Mouse (Mus musculus) lung, postnatal 0 days (tissue): ENCODE measurements around the gene Acot6. TPM values are rescaled to one million over a fixed set of nuclear protein-coding genes. Genes with fewer than 3 reads are reported as not detected.
"Not testable (repeated sequence)": the region's sequence is repeated elsewhere in the genome, so short reads cannot be mapped to it uniquely, and the experiment has no call there.

Source experiments
- ATAC-seq: fragments of 200-750 bp; cut with Nextera tagmentation; 2 replicates; pipeline ENCODE4 v1.8.0; 2017; ENCODE audit warnings: moderate library complexity
- DNase-seq: peaks from one replicate; pipeline ENCODE4 v3.0.0-alpha.2; 2016; ENCODE audit warnings: low spot score
- H3K27ac ChIP-seq: fragments of 300-500 bp; sonication (generic); 2 replicates; pipeline ENCODE4 v1.5.1; 2014; ENCODE audit warnings: antibody characterized with exemption, mild to moderate bottlenecking, low read length, mixed read lengths
- H3K27me3 ChIP-seq: fragments of 300-500 bp; sonication (generic); replicated peaks from 2 replicates; pipeline ENCODE4 v1.6.1; 2014; ENCODE audit warnings: low read length, mixed read lengths; ENCODE audit not compliant: insufficient read depth
- H3K36me3 ChIP-seq: fragments of 300-500 bp; sonication (generic); 2 replicates; pipeline ENCODE4 v1.6.1; 2014; ENCODE audit warnings: low read length, mixed read lengths; ENCODE audit not compliant: insufficient read depth
- H3K4me1 ChIP-seq: fragments of 300-500 bp; sonication (generic); 2 replicates; pipeline ENCODE4 v1.6.1; 2014; ENCODE audit warnings: antibody characterized with exemption, low read depth, low read length, mixed read lengths; ENCODE audit not compliant: insufficient read depth
- H3K4me2 ChIP-seq: fragments of 300-500 bp; sonication (generic); replicated peaks from 2 replicates; pipeline ENCODE4 v1.6.1; 2014; ENCODE audit warnings: low read depth, mild to moderate bottlenecking, low read length, moderate library complexity, mixed read lengths
- H3K4me3 ChIP-seq: fragments of 300-500 bp; sonication (generic); 2 replicates; pipeline ENCODE4 v1.5.1; 2014; ENCODE audit warnings: low read depth, low read length
- H3K9ac ChIP-seq: fragments of 300-500 bp; sonication (generic); replicated peaks from 2 replicates; pipeline ENCODE4 v1.6.1; 2014; ENCODE audit warnings: low read depth, mild to moderate bottlenecking
- H3K9me3 ChIP-seq: fragments of 300-500 bp; sonication (generic); 2 replicates; pipeline ENCODE4 v1.6.1; 2016; ENCODE audit warnings: low read length, mixed read lengths
- CTCF ChIP-seq: IDR thresholded peaks from 2 replicates; pipeline ENCODE4 v1.5.1; 2016; ENCODE audit warnings: antibody characterized with exemption, mild to moderate bottlenecking
- EP300 ChIP-seq: IDR thresholded peaks from 2 replicates; pipeline ENCODE4 v1.6.1; 2016; ENCODE audit warnings: antibody characterized with exemption, mild to moderate bottlenecking, control low read depth
- WGBS: fragments of 180-500 bp; shearing (Covaris S2); extraction: QIAGEN DNeasy Blood & Tissue Kit; methylation state at CpG from one replicate; pipeline ENCODE4 v1.1.7; 2014; 5-methylcytosine and 5-hydroxymethylcytosine counted together
- polyA plus RNA-seq: library from polyadenylated mRNA; unstranded; fragments of >200 nt; fragmentation: Nextera tagmentation; extraction: Ambion mirVana; gene quantifications from 2 replicates; pipeline ENCODE4 v1.2.1, GENCODE M21; 2015

Acot6 gene
- polyA plus RNA-seq, 1 experiment from 2014 or later, result 1.1 TPM

- 43% methylated on average over 9 of the region's 9 CpGs for WGBS
- H3K27ac ChIP-seq, result no peak within 1 kb of the TSS
- DNase-seq (peak; percentile 11), ATAC-seq (no peak)
- no peak within 1 kb of the TSS for H3K9ac ChIP-seq
- 0 out of 2 replicates have a peak, but pooled peaks cover 8% of the 10 kb centered on the region for H3K27me3 ChIP-seq
- no peaks in the 10 kb centered on the region for H3K4me1 ChIP-seq
- peak within 1 kb of the TSS; percentile 31; the same call in 1 of the 2 replicates for H3K4me3 ChIP-seq
- H3K4me2 ChIP-seq, result peak within 1 kb of the TSS; percentile 53
- H3K9me3 ChIP-seq, result no peaks in the 10 kb centered on the region
- no peaks in the 10 kb centered on the region for H3K36me3 ChIP-seq
- TF ChIP-seq EP300 (no peak), CTCF (no peak)
Measured at GRCm38 (mm10) chr12:84068986-84069385, 31.5 kb upstream of the Acot6 start, which contains the start of gene Acot5. Gene Acot5, plus strand, starts transcription at chr12:84069325.

- not testable (repeated sequence) for H3K36me3 ChIP-seq, H3K9ac ChIP-seq, H3K9me3 ChIP-seq, H3K27me3 ChIP-seq, DNase-seq, H3K4me1 ChIP-seq, H3K27ac ChIP-seq, ATAC-seq
- peak overlapping the region; percentile 31; the same call in 1 of the 2 replicates for H3K4me3 ChIP-seq
- H3K4me2 ChIP-seq, result peak overlapping the region; percentile 53
- 2% methylated on average over 28 of the region's 52 CpGs for WGBS
Measured at GRCm38 (mm10) chr12:84069582-84069981, 30.9 kb upstream of the Acot6 start.

- Histone ChIP-seq H3K27me3 (0 out of 2 replicates have a peak, but pooled peaks cover 8% of the 10 kb centered on the region), H3K4me2 (no peak overlapping the region), H3K4me1 (no peaks in the 10 kb centered on the region), H3K27ac (no peak overlapping the region), H3K9ac (no peak overlapping the region), H3K36me3 (no peaks in the 10 kb centered on the region), H3K4me3 (no peak overlapping the region), H3K9me3 (no peaks in the 10 kb centered on the region)
- no peak for DNase-seq
- no peak for ATAC-seq
- WGBS, result 91% methylated on average over 2 of the region's 2 CpGs
- TF ChIP-seq CTCF (no peak), EP300 (no peak)
Measured at GRCm38 (mm10) chr12:84071696-84072095, 28.8 kb upstream of the Acot6 start.

- Histone ChIP-seq H3K4me3 (no peak overlapping the region), H3K27me3 (no peaks in the 10 kb centered on the region), H3K4me2 (no peak overlapping the region), H3K9me3 (no peaks in the 10 kb centered on the region), H3K4me1 (no peaks in the 10 kb centered on the region), H3K9ac (no peak overlapping the region), H3K36me3 (no peaks in the 10 kb centered on the region), H3K27ac (no peak overlapping the region)
- DNase-seq (no peak), ATAC-seq (no peak)
- 73% methylated on average over 4 of the region's 4 CpGs for WGBS
- no peak for TF ChIP-seq EP300
- TF ChIP-seq CTCF, result no peak
Measured at GRCm38 (mm10) chr12:84077371-84077990, 23.0 kb upstream of the Acot6 start.

DNA sequence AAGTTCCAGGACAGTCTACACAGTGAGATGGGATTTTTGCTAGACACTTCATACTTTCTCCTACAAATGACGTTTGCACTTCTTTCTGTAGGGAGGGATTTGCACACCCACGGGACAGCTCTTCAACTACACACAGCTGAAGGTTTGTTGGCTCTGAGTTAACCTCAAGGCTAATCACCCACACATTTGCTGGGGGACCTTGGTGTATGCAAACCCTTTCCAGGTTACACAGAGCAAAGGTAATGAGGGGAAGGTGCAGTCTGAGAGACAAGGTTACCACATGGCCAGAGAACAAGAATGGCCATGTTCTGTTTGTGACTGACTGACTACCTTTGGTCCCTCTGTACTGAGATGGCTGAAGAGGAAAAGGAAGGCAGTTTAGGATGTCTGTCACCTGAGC, 16.6 kb upstream of the Acot6 start:
- no peaks in the 10 kb centered on the region for H3K36me3 ChIP-seq
- H3K4me3 ChIP-seq, result no peak overlapping the region
- TF ChIP-seq EP300 (no peak), CTCF (no peak)
- 70% methylated on average over 2 of the region's 2 CpGs for WGBS
- no peak overlapping the region for H3K9ac ChIP-seq
- H3K9me3 ChIP-seq, result no peaks in the 10 kb centered on the region
- no peak for DNase-seq
- no peaks in the 10 kb centered on the region for H3K4me1 ChIP-seq
- H3K27me3 ChIP-seq, result no peaks in the 10 kb centered on the region
- ATAC-seq, result no peak
- H3K27ac ChIP-seq, result no peak overlapping the region
- no peak overlapping the region for H3K4me2 ChIP-seq

DNA sequence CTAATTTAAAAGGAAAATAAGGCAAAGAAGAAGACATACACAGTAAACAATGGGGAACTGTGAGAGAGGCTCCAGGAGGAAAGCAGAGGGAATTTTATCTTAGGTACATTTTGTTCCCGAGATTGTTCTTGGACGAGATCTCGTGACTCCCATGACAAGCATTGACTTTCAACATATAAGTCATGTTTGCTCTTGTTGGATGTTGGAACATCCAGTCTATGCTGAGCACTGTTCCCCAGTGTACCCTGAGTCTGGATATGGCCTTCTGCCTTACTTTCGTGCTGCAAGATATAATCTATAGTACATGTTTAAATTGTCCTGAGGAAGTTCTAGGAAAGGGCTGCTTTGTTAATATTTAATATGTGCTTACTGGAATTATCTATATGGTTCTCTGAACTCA, 15.9 kb upstream of the Acot6 start:
- no peak for ATAC-seq
- no peaks in the 10 kb centered on the region for H3K27me3 ChIP-seq
- no peak overlapping the region for H3K27ac ChIP-seq
- 58% methylated on average over 4 of the region's 4 CpGs for WGBS
- no peak overlapping the region for H3K4me3 ChIP-seq
- H3K4me2 ChIP-seq, result no peak overlapping the region
- H3K36me3 ChIP-seq, result no peaks in the 10 kb centered on the region
- no peaks in the 10 kb centered on the region for H3K4me1 ChIP-seq
- no peak overlapping the region for H3K9ac ChIP-seq
- H3K9me3 ChIP-seq, result no peaks in the 10 kb centered on the region
- TF ChIP-seq CTCF (no peak), EP300 (no peak)
- DNase-seq, result no peak

DNA sequence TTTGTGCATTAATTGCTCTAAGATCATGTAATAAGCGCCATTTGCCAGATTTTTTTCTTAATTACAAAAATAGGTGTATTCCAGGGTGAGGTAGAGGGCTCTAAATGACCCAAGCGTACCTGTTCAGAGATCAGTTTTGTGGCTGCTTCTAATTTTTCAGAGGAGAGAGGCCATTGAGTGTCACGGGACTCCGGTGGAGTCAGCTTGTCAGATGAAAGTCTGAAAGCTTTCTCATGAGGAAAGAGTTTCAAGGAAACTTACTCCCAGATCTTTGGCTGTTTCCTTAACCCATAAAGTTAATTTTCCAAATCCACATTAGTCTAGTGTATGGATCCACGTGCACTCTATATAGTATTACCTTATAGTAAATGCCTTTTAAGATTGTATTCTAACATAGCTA, 5.8 kb upstream of the Acot6 start:
- DNase-seq, H3K36me3 ChIP-seq, H3K9me3 ChIP-seq, H3K9ac ChIP-seq, H3K4me2 ChIP-seq, H3K27ac ChIP-seq, H3K4me1 ChIP-seq, H3K27me3 ChIP-seq, ATAC-seq, H3K4me3 ChIP-seq: not testable (repeated sequence)
- WGBS, result 87% methylated on average over 5 of the region's 5 CpGs
